Comparison of ENCODE assay signal across 30 mouse cellular contexts in genomic region chr1:39708778-39709177, GRCm38 (mm10). TPM values are rescaled to one million over a fixed set of nuclear protein-coding genes. Genes with fewer than 3 reads are reported as not detected.
"Had no signal": no experiment of that assay in that cellular context is flagged by ENCODE, and none has a peak within 500 bp of the region (broad histone marks: within the 10 kb centered on the region; RNA-seq: fewer than 3 reads in every experiment).

No protein-coding gene starts in this region.

- H3K4me1 ChIP-seq: hindbrain, embryonic 13.5 days; intestine, embryonic 15.5 days had no signal

- H3K4me2 ChIP-seq: heart, embryonic 13.5 days; heart, embryonic 15.5 days; hindbrain, embryonic 13.5 days; hindbrain, embryonic 15.5 days; intestine, embryonic 15.5 days; limb, embryonic 13.5 days; limb, embryonic 15.5 days; liver, embryonic 12.5 days had no signal

- H3K36me3 ChIP-seq: heart, embryonic 13.5 days; heart, embryonic 15.5 days; hindbrain, embryonic 13.5 days; hindbrain, embryonic 15.5 days; intestine, embryonic 15.5 days; limb, embryonic 13.5 days; limb, embryonic 15.5 days; liver, embryonic 12.5 days had no signal

- H3K4me3 ChIP-seq: gastrocnemius, adult 2 months; heart, embryonic 10.5 days; heart, embryonic 13.5 days; heart, embryonic 15.5 days; hindbrain, embryonic 13.5 days; hindbrain, embryonic 15.5 days; intestine, embryonic 15.5 days; layer of hippocampus, adult 2 months; limb, embryonic 13.5 days; limb, embryonic 15.5 days; liver, embryonic 12.5 days had no signal

- ATAC-seq: inflammation-experienced regulatory T-cells, adult 6 months; intestine, embryonic 15.5 days; intestine, postnatal 0 days; liver, embryonic 12.5 days had no signal

- H3K27ac ChIP-seq: gastrocnemius, adult 2 months; heart, embryonic 13.5 days; heart, embryonic 15.5 days; hindbrain, embryonic 13.5 days; hindbrain, embryonic 15.5 days; intestine, embryonic 15.5 days; layer of hippocampus, adult 2 months; limb, embryonic 13.5 days; limb, embryonic 15.5 days; liver, embryonic 12.5 days had no signal

- H3K9ac ChIP-seq: heart, embryonic 13.5 days; heart, embryonic 15.5 days; hindbrain, embryonic 13.5 days; hindbrain, embryonic 15.5 days; intestine, embryonic 15.5 days; limb, embryonic 13.5 days; limb, embryonic 15.5 days; liver, embryonic 12.5 days had no signal

- DNase-seq: gastrocnemius, adult 2 months; gastrocnemius, postnatal 10 days; gastrocnemius, postnatal 25 days; heart, adult 18-20 months; heart, postnatal 14 days; heart, postnatal 36 days; kidney, adult 18-20 months; kidney, adult 8-10 months; kidney, postnatal 10 days; kidney, postnatal 4 days; layer of hippocampus, adult 9-11 months; layer of hippocampus, postnatal 36 days; left cerebral cortex, postnatal 4 days had no signal

- H3K9me3 ChIP-seq: heart, embryonic 13.5 days; heart, embryonic 15.5 days; hindbrain, embryonic 13.5 days; hindbrain, embryonic 15.5 days; intestine, embryonic 15.5 days; limb, embryonic 13.5 days; limb, embryonic 15.5 days; liver, embryonic 12.5 days had no signal

- H3K27me3 ChIP-seq: heart, embryonic 13.5 days; heart, embryonic 15.5 days; hindbrain, embryonic 13.5 days; hindbrain, embryonic 15.5 days; intestine, embryonic 15.5 days; limb, embryonic 13.5 days; limb, embryonic 15.5 days had no signal

RNA-seq across cellular contexts. Expression of gene Rfx8, which starts 12.0 kb away (rescaled TPM):
- total RNA-seq: gastrocnemius, adult 2 months; left cerebral cortex, postnatal 10 days had no signal
- polyA plus RNA-seq: inflammation-experienced regulatory T-cells, adult 6 months had no signal

RNA-seq across cellular contexts. Expression of gene Creg2, which starts 57.5 kb away (rescaled TPM):
- total RNA-seq: heart, postnatal 14 days; heart, postnatal 36 days; hematopoietic stem cell, adult 5-6 weeks; liver, adult 2 months had no signal
- polyA plus RNA-seq: heart, embryonic 13.5 days; kidney, embryonic 14.5 days; limb, embryonic 11.5 days; liver, adult 2 months; liver, embryonic 12.5 days had no signal
